Mouse (Mus musculus) lung, adult 2 months (tissue): ENCODE measurements around the gene Evc2. TPM values are rescaled to one million over a fixed set of nuclear protein-coding genes. Genes with fewer than 3 reads are reported as not detected.

Experiments used
- DNase-seq: peaks from one replicate; pipeline ENCODE4 v3.0.0; 2022
- H3K4me1 ChIP-seq: fragments of 200-500 bp; 2 replicates; pipeline ENCODE4 v1.6.1; 2011; ENCODE audit warnings: low read length; ENCODE audit not compliant: control insufficient read depth, insufficient read depth
- H3K4me3 ChIP-seq: fragments of 200-500 bp; replicated peaks from 2 replicates; pipeline ENCODE3; 2011; ENCODE audit warnings: low read depth, mild to moderate bottlenecking, control low read depth, low read length; ENCODE audit errors: extremely low read depth
- CTCF ChIP-seq: fragments of 200-500 bp; IDR thresholded peaks from 2 replicates; pipeline ENCODE4 v1.5.1; 2011; ENCODE audit warnings: mild to moderate bottlenecking, low read length, control low read depth; ENCODE audit not compliant: insufficient read depth
- POLR2A ChIP-seq: fragments of 200-500 bp; IDR thresholded peaks from 2 replicates; pipeline ENCODE4 v1.6.1; 2011; ENCODE audit warnings: low read depth, mild to moderate bottlenecking, control low read depth, low read length, borderline replicate concordance; ENCODE audit errors: extremely low read depth
- WGBS: fragments of 180-500 bp; shearing (Covaris S2); methylation state at CpG from one replicate; pipeline ENCODE4 v1.1.7; 2018; 5-methylcytosine and 5-hydroxymethylcytosine counted together
- polyA plus RNA-seq: library from polyadenylated mRNA; depleted of rRNA; stranded (reverse); fragments of >200 nt; gene quantifications from 2 replicates; pipeline ENCODE4 v1.2.3, GENCODE M21; 2012; rRNA removed

Gene Evc2
- 14.2 and 15.2 TPM in 2 replicates for polyA plus RNA-seq

DNA sequence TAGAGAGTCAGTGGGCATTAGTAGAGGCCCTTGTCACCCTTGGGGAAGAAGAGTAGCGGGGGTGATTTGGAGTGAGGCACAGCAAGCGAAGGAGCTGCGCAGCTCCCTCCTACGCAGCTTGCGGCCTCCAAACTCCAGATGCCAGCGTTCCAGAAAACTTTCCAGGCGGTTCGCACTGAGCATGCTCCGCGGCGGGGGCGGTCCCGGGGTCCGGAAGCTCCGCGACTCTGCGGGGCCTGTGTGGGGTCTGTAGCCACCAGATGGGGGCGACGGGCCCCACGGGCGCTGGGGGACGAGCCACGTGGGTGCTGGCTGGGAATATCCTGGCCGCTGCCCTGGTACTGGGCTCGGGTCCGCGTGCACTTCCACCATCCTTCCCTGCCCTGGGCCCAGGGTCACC lies at the start of gene Evc2:
TSS of gene Evc2 (plus strand) at position 212 of the 400 bp plus-strand sequence.
- peak; percentile 50 for DNase-seq

GRCm38 (mm10) chr5:37289236-37289635 lies 49.1 kb upstream of the Evc2 start:
- no peak for TF ChIP-seq POLR2A
- peak; percentile 89 for TF ChIP-seq CTCF
- peak; percentile 8 for DNase-seq
- no peaks in the 10 kb centered on the region for H3K4me1 ChIP-seq
- H3K4me3 ChIP-seq, result no peak overlapping the region
- WGBS, result 11% methylated on average over 3 of the region's 3 CpGs

More for the DNA sequence above, at the start of gene Evc2:
- H3K4me1 ChIP-seq, result no peaks in the 10 kb centered on the region; the same call in 1 of the 2 replicates
- peak within 1 kb of the TSS; percentile 43 for H3K4me3 ChIP-seq
- peak; percentile 72; the same call in 1 of the 2 replicates for TF ChIP-seq POLR2A
- TF ChIP-seq CTCF, result no peak
- WGBS, result 1% methylated on average over 27 of the region's 27 CpGs

DNA sequence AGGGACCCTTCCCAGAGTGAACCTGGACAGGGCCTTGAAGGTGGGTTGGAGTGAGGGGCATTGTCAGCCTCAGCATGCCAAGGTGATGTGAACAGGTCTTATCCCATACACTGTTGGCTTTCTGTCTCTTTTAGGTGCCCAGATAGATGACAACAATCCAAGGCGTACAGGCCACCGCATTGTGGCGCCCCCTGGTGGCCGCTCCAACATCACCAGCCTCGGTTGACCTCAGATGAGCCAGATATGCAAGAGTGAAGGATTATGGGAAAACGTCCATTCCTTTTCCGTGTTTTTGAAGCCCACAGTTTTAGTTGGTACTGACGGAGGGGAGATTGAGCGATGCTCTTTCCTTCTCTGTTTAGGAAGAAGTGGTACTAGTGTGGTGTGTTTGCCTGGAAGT lies 47.3 kb upstream of the Evc2 start:
- 61% methylated on average over 9 of the region's 9 CpGs for WGBS
- H3K4me3 ChIP-seq, result no peak overlapping the region

GRCm38 (mm10) chr5:37296717-37297116 lies 41.6 kb upstream of the Evc2 start:
- Histone ChIP-seq H3K4me1 (no peaks in the 10 kb centered on the region), H3K4me3 (no peak overlapping the region)
- WGBS, result 44% methylated on average over 10 of the region's 10 CpGs
- TF ChIP-seq POLR2A (no peak), CTCF (no peak)
- no peak for DNase-seq

More for the DNA sequence above, 47.3 kb upstream of the Evc2 start:
- DNase-seq, result no peak
- no peaks in the 10 kb centered on the region for H3K4me1 ChIP-seq
- TF ChIP-seq POLR2A (no peak), CTCF (no peak)

DNA sequence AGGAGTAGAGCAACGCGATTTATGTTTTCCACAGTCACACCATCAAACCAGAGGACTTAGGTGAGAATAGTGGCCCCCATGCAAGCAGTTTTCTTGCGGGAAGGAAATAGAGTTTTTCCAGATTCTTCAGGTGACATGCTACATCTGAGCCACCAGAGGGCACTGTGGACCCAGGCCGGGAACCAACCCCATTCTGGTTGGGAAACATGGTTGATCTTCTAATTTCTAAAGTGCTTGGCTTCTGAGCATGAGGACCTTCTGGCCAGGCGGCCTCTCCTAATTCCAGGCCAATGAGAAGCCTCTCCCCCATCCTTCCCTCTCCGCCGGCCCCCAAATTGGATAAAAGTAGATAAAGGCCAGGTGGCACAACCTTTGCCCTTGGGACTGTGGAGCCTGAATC lies 39.9 kb upstream of the Evc2 start:
- no peak overlapping the region for H3K4me3 ChIP-seq
- DNase-seq, result peak; percentile 13
- TF ChIP-seq CTCF (peak; percentile 87), POLR2A (no peak)
- WGBS, result 20% methylated on average over 7 of the region's 7 CpGs
- no peaks in the 10 kb centered on the region for H3K4me1 ChIP-seq

- 83% methylated on average over 9 of the region's 9 CpGs for WGBS
- Histone ChIP-seq H3K4me1 (no peaks in the 10 kb centered on the region), H3K4me3 (no peak overlapping the region)
- DNase-seq, result no peak
- TF ChIP-seq CTCF (no peak), POLR2A (no peak)
Observed at GRCm38 (mm10) chr5:37310026-37310425, 28.3 kb upstream of the Evc2 start.

- 83% methylated on average over 12 of the region's 12 CpGs for WGBS
- DNase-seq, result no peak
- Histone ChIP-seq H3K4me1 (no peaks in the 10 kb centered on the region), H3K4me3 (no peak overlapping the region)
- TF ChIP-seq POLR2A (no peak), CTCF (no peak)
Observed at GRCm38 (mm10) chr5:37312980-37313722, 25.1 kb upstream of the Evc2 start.

GRCm38 (mm10) chr5:37318715-37319114 lies 19.6 kb upstream of the Evc2 start:
- 78% methylated on average over 6 of the region's 6 CpGs for WGBS
- H3K4me1 ChIP-seq, result no peaks in the 10 kb centered on the region

DNA sequence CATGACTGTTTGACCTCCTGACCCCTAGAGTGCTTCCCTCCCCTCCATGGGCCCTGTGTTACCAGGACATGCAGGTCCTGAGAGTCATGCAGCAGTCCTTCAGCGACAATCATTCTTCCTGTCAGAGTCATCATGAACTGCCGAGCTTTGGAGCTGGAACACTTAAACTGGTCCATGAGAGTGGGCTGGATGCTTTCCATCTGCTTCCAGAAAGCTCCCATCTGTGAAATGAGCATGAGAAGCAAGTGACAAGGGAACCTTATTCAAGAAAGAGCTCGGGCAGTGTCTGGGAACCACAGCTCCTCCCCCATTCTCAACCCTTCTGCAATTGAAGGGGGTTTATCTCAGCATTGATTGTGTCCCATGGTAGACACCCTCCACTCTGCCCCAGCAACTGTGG lies 18.1 kb upstream of the Evc2 start:
- TF ChIP-seq CTCF (no peak), POLR2A (no peak)
- Histone ChIP-seq H3K4me1 (no peaks in the 10 kb centered on the region), H3K4me3 (no peak overlapping the region)
- WGBS, result 64% methylated on average over 3 of the region's 3 CpGs
- no peak for DNase-seq

More at GRCm38 (mm10) chr5:37318715-37319114, 19.6 kb upstream of the Evc2 start:
- no peak for DNase-seq
- no peak overlapping the region for H3K4me3 ChIP-seq
- TF ChIP-seq POLR2A, result no peak
- no peak for TF ChIP-seq CTCF

GRCm38 (mm10) chr5:37320761-37321160 lies 17.5 kb upstream of the Evc2 start:
- H3K4me1 ChIP-seq, result no peaks in the 10 kb centered on the region
- TF ChIP-seq POLR2A (no peak), CTCF (no peak)
- H3K4me3 ChIP-seq, result no peak overlapping the region
- 81% methylated on average over 4 of the region's 4 CpGs for WGBS
- DNase-seq, result no peak
